Mouse (Mus musculus) heart, postnatal 36 days (tissue): ENCODE measurements around the gene 4931409K22Rik. TPM values are rescaled to one million over a fixed set of nuclear protein-coding genes. Genes with fewer than 3 reads are reported as not detected.

Source experiments
- DNase-seq, 2 experiments: peaks; one replicate each; pipeline ENCODE4 v3.0.0; 2021 to 2022
- intact Hi-C: fragments of 180-260 bp; cut with DNase I; formaldehyde crosslinking; loops from one replicate; pipeline ENCODE4 v1.15.1; 2025
- total RNA-seq, 2 experiments: library from RNA; stranded (reverse); gene quantifications; 2 replicates each; pipeline ENCODE4 v1.2.3; 2021

The 4931409K22Rik gene
- total RNA-seq, result not detected

GRCm38 (mm10) chr5:24556709-24557108 lies at the start of gene 4931409K22Rik:
4931409K22Rik (minus strand) TSS chr5:24556809.
- no peak for DNase-seq
- intact Hi-C loops, result no loop called here

GRCm38 (mm10) chr5:24605980-24606665 lies 49.5 kb upstream of the 4931409K22Rik start:
- intact Hi-C loops, result no loop called here

GRCm38 (mm10) chr5:24605321-24605979 lies 48.8 kb upstream of the 4931409K22Rik start:
- no peak for DNase-seq
- intact Hi-C loops, result no loop called here

More at GRCm38 (mm10) chr5:24605980-24606665, 49.5 kb upstream of the 4931409K22Rik start:
- no peak for DNase-seq

GRCm38 (mm10) chr5:24604656-24605100 lies 48.1 kb upstream of the 4931409K22Rik start:
- intact Hi-C loops, result loop anchor here (5.0 kb wide), 1 partner anchor 152 kb away; the partner anchor contains the start of gene Agap3

DNA sequence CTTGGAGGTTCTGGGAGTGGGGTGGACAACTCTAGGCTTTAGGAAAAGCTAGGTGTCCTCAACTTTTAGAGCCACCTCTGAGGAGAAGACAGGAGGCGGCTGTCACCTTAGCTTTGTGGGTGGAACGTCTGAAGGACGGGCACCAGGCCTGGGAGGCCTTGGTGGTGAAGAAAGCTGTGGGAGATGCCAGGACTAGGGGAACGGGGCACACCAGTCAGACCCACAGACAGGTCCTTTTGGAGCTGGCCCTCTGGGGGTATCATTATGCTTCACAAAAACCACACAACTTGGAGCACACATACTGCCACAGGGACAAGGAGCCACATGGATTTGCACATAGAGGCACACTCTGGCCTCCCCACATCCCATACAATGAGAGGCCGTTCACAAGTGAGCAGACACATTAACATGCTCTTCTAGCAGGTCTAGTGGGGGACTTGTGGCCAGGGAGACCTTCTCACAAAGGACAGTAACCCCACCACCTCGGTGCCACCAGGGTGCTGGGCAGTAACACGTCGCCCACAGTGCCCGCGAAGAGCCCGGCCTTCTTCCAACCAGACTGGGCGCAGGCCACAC lies 47.6 kb upstream of the 4931409K22Rik start:
- intact Hi-C loops, result loop anchor here (5.0 kb wide), 1 partner anchor 152 kb away; the partner anchor contains the start of gene Agap3
- DNase-seq, result no peak

More at GRCm38 (mm10) chr5:24604656-24605100, 48.1 kb upstream of the 4931409K22Rik start:
- peak; percentile 88 to 93 for DNase-seq

DNA sequence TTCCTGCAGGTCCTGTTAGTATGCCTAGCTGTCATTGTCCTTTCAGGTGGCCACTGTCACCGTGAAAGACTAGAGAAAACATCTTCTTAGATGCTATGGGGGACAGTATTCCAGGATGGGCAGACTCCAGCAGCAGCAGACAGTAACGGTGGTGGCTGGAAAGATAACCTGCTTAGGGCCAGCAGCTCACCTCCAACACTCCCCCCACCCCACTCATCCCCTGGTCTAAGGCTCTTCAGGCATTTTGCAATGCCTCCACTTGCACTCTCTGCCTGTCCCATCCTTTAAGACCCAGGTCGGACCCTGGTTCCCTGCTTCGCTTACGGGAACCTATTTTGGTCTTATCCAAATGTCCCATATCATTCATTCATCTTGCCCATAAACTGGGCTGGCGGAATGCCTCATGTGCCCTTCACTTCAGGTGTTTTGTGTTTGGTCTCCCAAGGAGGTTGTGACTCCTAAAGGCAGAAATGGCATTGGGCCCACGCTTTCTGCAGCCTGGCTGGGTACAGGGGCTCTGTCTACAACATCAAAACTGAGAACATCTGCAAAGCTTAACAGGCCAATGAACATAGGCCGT lies 46.9 kb upstream of the 4931409K22Rik start:
- intact Hi-C loops, result loop anchor here (5.0 kb wide), 1 partner anchor 151 kb away; the partner anchor contains the start of gene Agap3
- DNase-seq, result peak in 1 of 2 experiments; percentile 22

GRCm38 (mm10) chr5:24602751-24603343 lies 46.2 kb upstream of the 4931409K22Rik start:
- intact Hi-C loops, result loop anchor here (5.0 kb wide), 1 partner anchor 151 kb away; the partner anchor contains the start of gene Agap3
- peak; percentile 89 to 91 for DNase-seq

DNA sequence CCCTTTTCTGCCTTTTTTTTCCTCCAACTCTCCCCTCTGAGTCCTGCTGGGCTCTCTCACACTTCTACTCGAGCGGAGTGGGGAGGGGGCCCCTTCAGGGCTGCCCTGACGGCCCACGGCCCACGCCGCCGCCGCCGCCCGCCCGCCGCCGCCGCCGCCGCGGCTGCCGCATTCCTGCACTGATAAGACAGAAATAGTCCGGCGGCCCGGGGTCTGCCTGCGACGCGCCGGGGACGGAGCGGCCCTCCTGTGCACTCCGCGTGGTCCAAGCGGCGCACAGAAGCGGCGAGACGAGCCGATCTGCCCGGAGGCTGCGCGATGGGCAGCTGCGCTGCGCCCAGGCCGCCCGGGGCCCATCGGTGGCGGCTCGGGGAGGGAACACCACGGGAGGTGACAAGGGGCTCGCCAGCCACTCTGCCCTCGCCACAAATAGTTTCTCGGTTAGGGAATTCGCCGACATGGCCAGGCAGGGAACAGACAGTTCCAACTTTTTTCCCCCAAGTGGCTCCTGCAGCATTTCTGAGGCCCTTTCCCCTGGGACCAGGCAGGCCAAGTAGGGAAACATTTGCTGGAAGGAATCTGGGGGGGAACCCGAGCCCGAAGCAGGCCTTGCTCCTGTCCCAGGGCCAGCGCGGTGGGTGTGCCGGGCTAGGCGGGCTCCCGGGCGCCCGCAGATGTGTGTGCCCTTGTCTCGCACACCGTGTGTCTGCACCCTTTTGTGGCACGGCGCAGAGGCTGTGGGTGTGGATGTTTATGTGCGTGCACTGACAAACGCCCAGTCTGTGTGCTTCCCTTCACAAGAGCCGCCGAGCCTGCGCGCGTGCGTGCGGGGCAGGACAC lies 45.5 kb upstream of the 4931409K22Rik start:
- intact Hi-C loops, result loop anchor here (5.0 kb wide), 1 partner anchor 150 kb away; the partner anchor contains the start of gene Agap3
- peak; percentile 72 to 86 for DNase-seq

GRCm38 (mm10) chr5:24601071-24601835 lies 44.6 kb upstream of the 4931409K22Rik start:
- intact Hi-C loops, result loop anchor here (5.0 kb wide), 1 partner anchor 149 kb away; the partner anchor contains the start of gene Agap3
- no peak for DNase-seq

- DNase-seq, result no peak
Measured at GRCm38 (mm10) chr5:24600236-24600635, 43.6 kb upstream of the 4931409K22Rik start.

GRCm38 (mm10) chr5:24599137-24599536 lies 42.5 kb upstream of the 4931409K22Rik start:
- no peak for DNase-seq
- intact Hi-C loops, result loop anchor here (2.0 kb wide), 1 partner anchor 88 kb away; no protein-coding TSS in a partner anchor

More at GRCm38 (mm10) chr5:24600236-24600635, 43.6 kb upstream of the 4931409K22Rik start:
- intact Hi-C loops, result loop anchor here (5.0 kb wide), 1 partner anchor 148 kb away; the partner anchor contains the start of gene Agap3

DNA sequence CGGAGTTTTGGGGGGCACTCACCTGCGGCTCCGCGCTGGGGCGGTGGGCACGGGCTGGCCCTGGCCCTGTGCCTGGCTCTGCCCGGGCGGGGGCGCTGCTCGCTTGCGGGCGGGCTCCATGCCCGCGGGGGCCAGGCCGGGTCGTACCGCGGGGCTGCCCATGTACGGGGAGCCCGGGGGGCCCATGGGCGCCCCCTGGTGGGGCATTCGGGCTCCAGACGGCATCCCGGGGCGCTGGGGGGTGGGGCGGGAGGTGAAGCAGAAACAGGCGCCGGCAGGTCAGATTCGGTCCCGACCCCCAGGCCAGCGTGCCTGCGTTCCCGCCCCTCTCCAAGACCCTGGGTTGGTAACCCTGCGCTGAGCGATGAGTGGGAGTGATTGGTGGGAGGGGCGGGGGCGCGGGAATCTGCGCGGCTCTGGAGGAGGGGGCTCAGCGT lies 42.0 kb upstream of the 4931409K22Rik start:
- DNase-seq, result peak; percentile 71 to 72

DNA sequence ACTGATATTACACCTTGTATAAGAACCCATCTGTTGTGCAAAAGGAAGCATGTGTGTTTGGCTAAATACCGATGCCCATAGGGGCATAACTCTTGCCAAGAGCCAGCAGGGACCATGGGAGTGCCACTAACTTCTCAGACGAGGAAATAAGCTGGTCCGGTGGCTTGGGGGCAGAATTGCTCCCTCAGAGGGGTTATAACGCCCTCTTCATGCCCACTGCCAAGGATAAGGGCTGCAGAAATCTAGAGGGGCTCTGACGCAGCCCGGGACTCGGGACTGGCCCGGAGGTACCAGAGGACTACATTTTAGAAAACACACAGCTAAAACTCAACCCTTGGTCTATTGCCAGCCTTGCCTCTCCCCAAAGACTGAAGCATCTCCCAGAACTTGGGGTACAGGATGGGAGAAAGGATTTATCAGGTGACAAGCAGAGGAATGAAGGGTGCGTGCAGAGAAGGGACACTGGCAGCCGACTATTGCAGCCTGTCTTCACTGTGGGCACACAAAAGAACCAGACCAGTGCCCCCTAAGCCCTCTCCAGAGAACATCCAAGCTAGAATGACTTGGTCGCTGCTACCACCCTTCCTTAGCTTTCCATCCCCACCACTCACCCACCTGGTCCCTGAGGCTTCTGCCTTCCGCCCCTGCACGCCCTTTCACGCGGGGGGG lies 41.4 kb upstream of the 4931409K22Rik start:
- DNase-seq, result no peak
- intact Hi-C loops, result loop anchor here (2.0 kb wide), 3 partner anchors 57 to 87 kb away; partner anchors contain the start of gene Asb10

More for the DNA sequence above, 42.0 kb upstream of the 4931409K22Rik start:
- intact Hi-C loops, result loop anchor here (2.0 kb wide), 1 partner anchor 88 kb away; no protein-coding TSS in a partner anchor

GRCm38 (mm10) chr5:24597221-24597728 lies 40.7 kb upstream of the 4931409K22Rik start:
- DNase-seq, result peak; percentile 80 to 81
- intact Hi-C loops, result loop anchor here (2.0 kb wide), 2 partner anchors 56 to 66 kb away; partner anchors contain the start of gene Asb10

DNA sequence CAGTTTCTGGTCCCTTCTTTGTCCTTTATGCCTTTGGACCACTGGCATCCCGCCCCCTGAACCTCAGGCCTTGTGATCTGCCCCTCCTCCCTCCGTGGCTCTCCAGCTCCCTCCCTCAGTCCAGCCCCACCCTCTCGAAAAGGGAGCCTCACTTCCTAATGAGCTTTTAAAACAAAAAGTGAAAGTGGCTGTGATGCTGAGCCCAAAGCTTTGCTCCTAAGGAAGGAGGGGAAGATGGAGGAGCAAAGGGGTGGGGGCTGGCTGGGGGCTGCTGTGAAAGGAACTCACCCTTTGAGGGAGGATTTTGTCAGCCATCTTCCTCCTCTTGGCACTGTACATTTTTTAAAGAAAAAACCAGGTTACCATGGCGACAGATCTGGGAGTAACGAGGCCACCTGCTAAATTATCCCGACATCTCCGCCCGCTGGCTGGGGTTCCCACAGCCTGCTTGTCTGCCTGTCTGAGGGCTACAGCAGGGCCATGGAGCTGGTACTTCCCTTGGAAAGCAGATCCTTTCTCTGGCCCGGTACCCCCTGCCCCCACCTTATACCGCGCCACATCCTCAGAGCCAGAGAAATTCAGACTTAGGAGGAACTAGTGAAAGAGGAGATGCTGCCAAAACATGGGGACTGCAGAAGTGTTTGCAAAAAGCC lies 40.0 kb upstream of the 4931409K22Rik start:
- intact Hi-C loops, result loop anchor here (2.0 kb wide), 2 partner anchors 56 to 66 kb away; partner anchors contain the start of gene Asb10
- peak; percentile 39 to 47 for DNase-seq

DNA sequence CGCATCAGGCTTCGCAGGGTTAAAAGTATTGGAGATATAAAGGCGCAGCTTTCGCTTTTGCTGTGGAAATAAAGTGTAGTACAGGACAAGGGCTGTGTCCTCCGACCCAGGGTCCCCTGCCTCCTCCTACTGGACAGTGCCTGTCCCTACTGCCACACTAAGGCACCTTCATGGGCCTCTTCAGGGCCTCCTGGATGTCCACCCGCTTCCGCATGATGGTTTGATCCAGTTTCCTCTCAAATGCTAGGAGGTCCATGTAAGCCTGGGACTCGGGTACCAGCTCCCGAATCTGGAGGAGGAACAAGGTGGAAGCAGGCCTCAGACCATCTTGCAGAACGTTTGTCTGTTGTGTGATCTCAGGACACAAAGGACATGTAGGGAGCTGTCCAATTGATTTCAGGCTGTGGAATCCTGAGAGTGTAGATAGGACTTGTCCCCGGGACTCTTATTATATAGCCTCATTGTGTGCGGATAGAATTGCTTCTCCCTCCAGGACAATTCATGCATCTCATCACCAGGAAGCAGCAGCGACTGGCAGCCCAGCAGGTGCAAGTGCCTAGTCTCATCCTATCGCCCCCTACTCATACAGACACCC lies 39.3 kb upstream of the 4931409K22Rik start:
- no peak for DNase-seq
- intact Hi-C loops, result loop anchor here (2.0 kb wide), 2 partner anchors 55 to 65 kb away; partner anchors contain the start of gene Asb10
